Mouse (Mus musculus): ENCODE data around the gene Fam78a. TPM values are rescaled to one million over a fixed set of nuclear protein-coding genes. Genes with fewer than 3 reads are reported as not detected.

Gene Fam78a
- polyA plus RNA-seq, 1 experiment: 189 TPM

- no peak for DNase-seq
- peak overlapping the region; percentile 76 for H3K27ac ChIP-seq (ENCODE audit: control insufficient read depth, insufficient read depth, low read length)
- no peak overlapping the region for H3K4me3 ChIP-seq (ENCODE audit: control insufficient read depth, insufficient read depth, low read length)
- 75% methylated on average over 3 of the region's 3 CpGs for WGBS
- no peaks in the 10 kb centered on the region for H3K27me3 ChIP-seq (ENCODE audit: control insufficient read depth, insufficient read depth, low read length)
- H3K36me3 ChIP-seq (ENCODE audit: control insufficient read depth, insufficient read depth, low read length): peaks cover 20% of the 10 kb centered on the region; the same call in 1 of the 2 replicates
- TF ChIP-seq POLR2A (IDR thresholded peaks at IDR 0.05; ENCODE audit: control insufficient read depth, extremely low read depth, insufficient read depth, low read length, poor library complexity) (no peak), CTCF (IDR thresholded peaks at IDR 0.05; ENCODE audit: borderline replicate concordance, control insufficient read depth, extremely low read depth, insufficient read depth, low read length, poor library complexity) (no peak)
- H3K4me1 ChIP-seq (replicated peaks; ENCODE audit: control insufficient read depth, insufficient read depth, low read length): peaks cover 46% of the 10 kb centered on the region
Observed at GRCm38 (mm10) chr2:32029636-32030035, 55.0 kb downstream of the Fam78a start.

- no peak for TF ChIP-seq CTCF (IDR thresholded peaks at IDR 0.05; ENCODE audit: borderline replicate concordance, control insufficient read depth, extremely low read depth, insufficient read depth, low read length, poor library complexity)
- no peak for TF ChIP-seq POLR2A (IDR thresholded peaks at IDR 0.05; ENCODE audit: control insufficient read depth, extremely low read depth, insufficient read depth, low read length, poor library complexity)
- Histone ChIP-seq H3K27me3 (ENCODE audit: control insufficient read depth, insufficient read depth, low read length) (no peaks in the 10 kb centered on the region), H3K36me3 (ENCODE audit: control insufficient read depth, insufficient read depth, low read length) (peaks cover 29% of the 10 kb centered on the region), H3K4me3 (ENCODE audit: control insufficient read depth, insufficient read depth, low read length) (no peak overlapping the region), H3K4me1 (replicated peaks; ENCODE audit: control insufficient read depth, insufficient read depth, low read length) (peaks cover 10% of the 10 kb centered on the region; the same call in 1 of the 2 replicates), H3K27ac (ENCODE audit: control insufficient read depth, insufficient read depth, low read length) (no peak overlapping the region)
- 92% methylated on average over 4 of the region's 4 CpGs for WGBS
- no peak for DNase-seq
Observed at GRCm38 (mm10) chr2:32024372-32024771, 60.3 kb downstream of the Fam78a start.

GRCm38 (mm10) chr2:32020229-32020628, 64.4 kb downstream of the Fam78a start:
- no peaks in the 10 kb centered on the region for H3K27me3 ChIP-seq (ENCODE audit: control insufficient read depth, insufficient read depth, low read length)
- H3K27ac ChIP-seq (ENCODE audit: control insufficient read depth, insufficient read depth, low read length): no peak overlapping the region
- H3K36me3 ChIP-seq (ENCODE audit: control insufficient read depth, insufficient read depth, low read length): peaks cover 39% of the 10 kb centered on the region
- DNase-seq: no peak
- 95% methylated on average over 5 of the region's 5 CpGs for WGBS
- H3K4me1 ChIP-seq (replicated peaks; ENCODE audit: control insufficient read depth, insufficient read depth, low read length): no peaks in the 10 kb centered on the region
- no peak overlapping the region for H3K4me3 ChIP-seq (ENCODE audit: control insufficient read depth, insufficient read depth, low read length)
- no peak for TF ChIP-seq POLR2A (IDR thresholded peaks at IDR 0.05; ENCODE audit: control insufficient read depth, extremely low read depth, insufficient read depth, low read length, poor library complexity)
- no peak for TF ChIP-seq CTCF (IDR thresholded peaks at IDR 0.05; ENCODE audit: borderline replicate concordance, control insufficient read depth, extremely low read depth, insufficient read depth, low read length, poor library complexity)

- no peak overlapping the region for H3K4me3 ChIP-seq (ENCODE audit: control insufficient read depth, insufficient read depth, low read length)
- no peaks in the 10 kb centered on the region for H3K4me1 ChIP-seq (replicated peaks; ENCODE audit: control insufficient read depth, insufficient read depth, low read length)
- peaks cover 39% of the 10 kb centered on the region for H3K36me3 ChIP-seq (ENCODE audit: control insufficient read depth, insufficient read depth, low read length)
- H3K27me3 ChIP-seq (ENCODE audit: control insufficient read depth, insufficient read depth, low read length): no peaks in the 10 kb centered on the region
- TF ChIP-seq POLR2A (IDR thresholded peaks at IDR 0.05; ENCODE audit: control insufficient read depth, extremely low read depth, insufficient read depth, low read length, poor library complexity) (no peak), CTCF (IDR thresholded peaks at IDR 0.05; ENCODE audit: borderline replicate concordance, control insufficient read depth, extremely low read depth, insufficient read depth, low read length, poor library complexity) (no peak)
- 93% methylated on average over 4 of the region's 4 CpGs for WGBS
- no peak for DNase-seq
- no peak overlapping the region for H3K27ac ChIP-seq (ENCODE audit: control insufficient read depth, insufficient read depth, low read length)
Observed at GRCm38 (mm10) chr2:32019704-32020103, 65.0 kb downstream of the Fam78a start.

- Histone ChIP-seq H3K4me1 (replicated peaks; ENCODE audit: control insufficient read depth, insufficient read depth, low read length) (no peaks in the 10 kb centered on the region), H3K4me3 (ENCODE audit: control insufficient read depth, insufficient read depth, low read length) (no peak overlapping the region), H3K27me3 (ENCODE audit: control insufficient read depth, insufficient read depth, low read length) (no peaks in the 10 kb centered on the region), H3K27ac (ENCODE audit: control insufficient read depth, insufficient read depth, low read length) (peak overlapping the region; percentile 33; the same call in 1 of the 2 replicates), H3K36me3 (ENCODE audit: control insufficient read depth, insufficient read depth, low read length) (peaks cover 62% of the 10 kb centered on the region)
- TF ChIP-seq CTCF (IDR thresholded peaks at IDR 0.05; ENCODE audit: borderline replicate concordance, control insufficient read depth, extremely low read depth, insufficient read depth, low read length, poor library complexity): no peak
- TF ChIP-seq POLR2A (IDR thresholded peaks at IDR 0.05; ENCODE audit: control insufficient read depth, extremely low read depth, insufficient read depth, low read length, poor library complexity): no peak
- DNase-seq: no peak
- 89% methylated on average over 11 of the region's 11 CpGs for WGBS
Observed at GRCm38 (mm10) chr2:32008716-32009115, 75.9 kb downstream of the Fam78a start.

- Histone ChIP-seq H3K36me3 (ENCODE audit: control insufficient read depth, insufficient read depth, low read length) (peaks cover 66% of the 10 kb centered on the region), H3K27ac (ENCODE audit: control insufficient read depth, insufficient read depth, low read length) (peak overlapping the region; percentile 33; the same call in 1 of the 2 replicates), H3K4me1 (replicated peaks; ENCODE audit: control insufficient read depth, insufficient read depth, low read length) (no peaks in the 10 kb centered on the region), H3K4me3 (ENCODE audit: control insufficient read depth, insufficient read depth, low read length) (no peak overlapping the region), H3K27me3 (ENCODE audit: control insufficient read depth, insufficient read depth, low read length) (no peaks in the 10 kb centered on the region)
- WGBS: 98% methylated on average over 2 of the region's 2 CpGs
- no peak for DNase-seq
- TF ChIP-seq CTCF (IDR thresholded peaks at IDR 0.05; ENCODE audit: borderline replicate concordance, control insufficient read depth, extremely low read depth, insufficient read depth, low read length, poor library complexity) (no peak), POLR2A (IDR thresholded peaks at IDR 0.05; ENCODE audit: control insufficient read depth, extremely low read depth, insufficient read depth, low read length, poor library complexity) (no peak)
Observed at GRCm38 (mm10) chr2:32008311-32008710, 76.3 kb downstream of the Fam78a start.

Other genes starting within 250 kb of the Fam78a start
- gene Fibcd1, start 238.9 kb downstream of the Fam78a start, polyA plus RNA-seq (2012; rRNA removed): 0.81 and 1.0 TPM in 2 replicates
- gene Lamc3, start 197.6 kb downstream of the Fam78a start, polyA plus RNA-seq (2012; rRNA removed): 1.1 and 1.2 TPM in 2 replicates
- 3.4 and 5.0 TPM in 2 replicates for gene Aif1l, start 134.7 kb downstream of the Fam78a start, polyA plus RNA-seq (2012; rRNA removed)
- gene Nup214, start 110.4 kb downstream of the Fam78a start, polyA plus RNA-seq (2012; rRNA removed): 75.8 and 82.8 TPM in 2 replicates
- gene Plpp7, start 10.7 kb upstream of the Fam78a start, polyA plus RNA-seq (2012; rRNA removed): 2.9 and 7.7 TPM in 2 replicates
- 104 and 134 TPM in 2 replicates for gene Prrc2b, start 66.2 kb upstream of the Fam78a start, polyA plus RNA-seq (2012; rRNA removed)
- gene Pomt1, start 151.7 kb upstream of the Fam78a start, polyA plus RNA-seq (2012; rRNA removed): 36.4 and 42.1 TPM in 2 replicates
- 109 and 127 TPM in 2 replicates for gene Uck1, start 175.3 kb upstream of the Fam78a start, polyA plus RNA-seq (2012; rRNA removed)
- 36.6 and 37.5 TPM in 2 replicates for gene Golga2, start 202.5 kb upstream of the Fam78a start, polyA plus RNA-seq (2012; rRNA removed)
- gene Swi5, start 203.2 kb upstream of the Fam78a start, polyA plus RNA-seq (2012; rRNA removed): 147 and 168 TPM in 2 replicates